Mouse (Mus musculus) megakaryocyte, adult 5-6 weeks (primary cell): ENCODE measurements around the gene Rnf13. TPM values are rescaled to one million over a fixed set of nuclear protein-coding genes. Genes with fewer than 3 reads are reported as not detected.
A peak's percentile ranks its signal among the peaks of the same experiment; 100 is the strongest.
"Not testable (repeated sequence)": the region's sequence is repeated elsewhere in the genome, so short reads cannot be mapped to it uniquely, and the experiment has no call there.

Experiments used
- ATAC-seq: 2 replicates; pipeline ENCODE4 v1.8.0; 2016; ENCODE audit warnings: mild to moderate bottlenecking, inconsistent platforms; ENCODE audit not compliant: poor library complexity, severe bottlenecking
- total RNA-seq, 2 experiments: library from RNA; stranded (forward) in 1 of 2; stranded (reverse) in 1 of 2; fragments of 153-499, 151-499 nt in 1 of 2; fragments of 221-1000, 200-1000 nt in 1 of 2; gene quantifications; 2 replicates each; pipeline versions ENCODE4 v1.2.3 to v1.2.4; 2015 to 2017

The Rnf13 gene
- total RNA-seq (2015) (117 and 127 TPM in 2 replicates), total RNA-seq (2017) (94.0 and 104 TPM in 2 replicates)

DNA sequence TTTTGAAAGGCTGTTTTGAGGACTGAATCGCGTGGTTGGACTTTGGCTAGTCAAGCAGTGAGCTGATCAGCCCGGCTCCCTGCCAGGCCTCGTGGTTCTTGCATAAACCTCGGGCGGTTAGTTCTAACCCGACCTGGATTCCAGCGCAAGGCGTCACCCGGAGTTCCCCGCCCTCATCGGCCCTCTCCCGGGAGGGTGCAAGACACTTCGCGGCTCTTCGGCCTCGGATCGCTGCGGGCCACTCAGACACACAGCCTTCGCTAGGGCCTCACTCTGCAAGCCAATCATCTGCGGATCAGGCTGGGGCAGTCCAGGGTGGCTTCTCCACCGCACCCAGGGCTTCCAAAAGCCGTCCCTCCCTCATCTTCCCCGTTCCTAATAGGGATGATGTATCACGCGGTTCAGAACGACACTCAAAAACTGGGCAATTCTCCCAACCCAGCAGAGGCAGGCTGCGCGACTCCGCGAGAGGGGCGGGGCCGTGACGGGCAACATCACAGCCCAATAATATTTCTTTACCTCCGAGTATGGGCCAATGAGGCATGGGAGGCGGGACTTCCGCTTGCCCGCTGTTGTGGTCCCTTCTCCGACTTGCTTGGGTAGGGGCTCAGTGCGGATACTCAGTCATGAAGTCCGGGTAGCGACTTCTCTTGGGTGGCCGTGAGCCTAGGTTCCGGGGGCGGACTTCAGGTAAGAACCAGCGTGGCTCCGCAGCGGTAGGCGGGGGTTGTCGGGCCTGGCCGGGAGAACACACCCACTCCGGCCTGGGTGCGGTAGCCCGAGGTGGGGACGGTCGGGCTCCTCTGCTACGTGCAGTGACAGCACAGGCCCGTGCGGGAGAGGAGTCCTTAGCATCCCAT, at the start of gene Rnf13:
Gene Rnf13 (plus strand): TSS at position 552 of the 860 bp plus-strand sequence.
- ATAC-seq, result peak; percentile 85

DNA sequence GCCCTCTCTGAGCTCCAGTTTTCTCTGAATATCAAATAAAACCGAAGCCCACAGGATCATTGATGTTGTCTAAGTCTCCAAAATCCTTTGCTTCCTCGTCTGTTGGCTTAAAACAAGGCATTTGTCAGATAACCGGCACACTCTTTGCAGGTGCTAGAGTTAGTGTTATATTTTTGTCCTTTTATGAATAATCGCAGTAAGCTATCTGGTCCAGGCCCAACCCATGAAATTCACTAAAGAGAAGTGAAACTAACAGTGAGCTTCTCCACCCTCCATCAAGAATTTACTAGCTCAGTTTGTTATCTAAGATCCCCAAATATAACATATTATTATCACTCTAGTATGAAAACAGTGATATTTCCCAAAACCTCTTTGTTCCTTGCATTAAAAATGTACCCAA, 44.1 kb upstream of the Rnf13 start:
- peak; percentile 77 for ATAC-seq

DNA sequence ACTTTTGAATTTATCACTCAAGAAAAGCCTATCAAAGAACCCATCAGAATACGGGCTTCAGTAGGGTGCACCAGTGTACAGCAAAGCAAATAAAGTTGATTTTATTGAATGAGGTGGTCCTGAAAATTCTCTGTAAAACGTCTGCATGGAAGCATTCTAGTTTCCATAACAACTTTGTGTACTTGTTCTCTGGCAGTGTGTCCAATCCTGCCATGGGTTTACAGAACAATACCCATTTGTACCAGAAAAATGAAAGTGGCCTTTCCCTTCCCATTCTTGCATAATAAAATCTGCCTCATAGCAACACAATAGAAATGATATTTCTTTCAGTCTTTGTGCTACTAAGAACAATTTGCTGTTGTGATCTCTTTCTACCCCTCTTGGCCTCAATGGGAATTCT, 43.1 kb upstream of the Rnf13 start, which contains the start of gene Ankub1:
Gene Ankub1 (minus strand): TSS at position 81 of the 400 bp plus-strand sequence.
- no peak for ATAC-seq

DNA sequence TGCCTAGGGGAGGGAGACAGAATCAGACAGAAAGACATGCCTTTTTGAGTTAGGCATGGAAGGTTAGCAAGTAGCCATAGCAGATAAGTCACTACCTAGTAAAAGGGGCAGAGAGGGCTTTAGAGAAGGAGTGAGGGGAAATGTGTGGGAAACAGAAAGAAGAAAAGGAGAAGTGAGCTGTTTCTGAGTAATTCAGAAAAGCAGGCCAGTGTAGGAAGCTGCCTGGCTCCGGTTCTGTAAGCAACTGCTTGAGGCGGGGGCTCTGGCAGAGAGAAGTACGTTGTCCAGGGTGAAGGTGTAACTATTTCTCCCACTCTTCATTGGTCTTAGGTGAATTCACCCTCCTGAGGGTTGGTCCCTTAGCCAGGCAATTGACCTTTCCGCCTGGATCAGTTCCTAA, 39.6 kb upstream of the Rnf13 start:
- peak; percentile 79 for ATAC-seq

DNA sequence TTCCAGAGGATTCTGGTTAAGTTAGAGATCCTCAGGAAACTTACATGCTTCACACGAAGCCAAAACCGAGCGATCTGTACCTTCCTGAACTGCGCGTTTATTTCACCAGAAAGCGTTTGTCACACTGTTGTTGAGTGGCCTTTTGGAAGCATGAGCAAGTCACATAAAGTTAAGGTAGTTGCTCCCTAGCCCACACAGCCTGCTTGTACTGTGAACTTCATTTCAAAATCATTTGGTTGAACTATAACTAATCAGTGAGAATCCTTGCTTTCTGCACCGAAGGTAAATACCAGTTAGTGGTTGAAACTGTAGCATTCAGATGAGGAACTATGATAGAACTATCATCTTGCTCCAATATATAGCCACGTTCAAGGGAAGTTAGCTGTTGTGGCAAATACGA, 39.1 kb upstream of the Rnf13 start:
- no peak for ATAC-seq

DNA sequence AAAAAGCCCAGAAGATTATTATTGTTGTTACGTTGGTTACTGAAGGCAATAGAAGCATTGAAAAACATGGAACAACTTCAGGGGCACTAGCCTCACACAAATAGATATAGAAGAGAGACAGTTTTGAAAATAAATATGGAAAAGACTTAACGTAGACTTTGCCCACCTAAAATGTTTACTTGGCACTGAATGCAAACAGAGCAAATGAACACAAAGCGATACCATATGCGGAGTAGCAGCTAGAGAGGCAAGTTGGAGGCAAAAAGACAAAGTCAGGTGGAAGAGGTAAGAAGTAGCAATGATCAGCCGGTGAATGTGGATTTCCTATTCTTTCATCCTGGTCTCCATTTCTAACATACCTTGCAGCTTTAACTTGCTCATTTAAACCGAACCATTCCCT, 21.7 kb upstream of the Rnf13 start:
- ATAC-seq, result no peak

DNA sequence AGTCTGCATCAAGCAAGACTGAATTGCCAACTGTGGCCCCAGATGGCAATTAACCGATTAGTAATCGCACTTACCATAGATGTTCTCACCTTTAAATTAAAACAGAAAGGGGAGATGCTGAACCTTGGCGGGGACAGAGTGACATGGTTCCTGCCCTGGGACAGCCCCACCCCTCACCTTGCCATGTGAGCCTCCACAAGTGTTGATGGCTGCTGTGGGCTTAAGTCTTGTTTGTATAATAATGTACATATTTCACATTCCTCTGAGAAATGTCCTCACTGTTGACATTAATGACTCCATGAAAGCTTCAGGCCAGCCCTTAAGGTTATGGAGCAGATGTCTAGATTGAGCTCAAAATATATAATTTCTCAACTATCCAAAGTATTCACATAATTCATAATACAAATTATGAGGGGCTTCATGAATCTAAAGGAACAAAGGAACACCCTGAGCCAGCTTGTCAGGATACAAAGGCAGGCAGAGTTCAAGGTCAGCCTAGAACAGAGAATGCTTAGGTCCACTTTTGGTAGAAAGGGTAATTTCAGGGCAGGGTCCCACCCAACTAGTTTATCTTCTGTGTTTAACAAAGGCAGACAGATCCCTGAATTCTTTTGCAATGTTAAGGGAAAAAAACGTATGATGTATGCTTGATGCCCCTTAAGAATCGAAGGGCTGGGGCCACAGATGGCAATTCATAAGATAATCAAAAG, 3.5 kb upstream of the Rnf13 start:
- ATAC-seq, result no peak

DNA sequence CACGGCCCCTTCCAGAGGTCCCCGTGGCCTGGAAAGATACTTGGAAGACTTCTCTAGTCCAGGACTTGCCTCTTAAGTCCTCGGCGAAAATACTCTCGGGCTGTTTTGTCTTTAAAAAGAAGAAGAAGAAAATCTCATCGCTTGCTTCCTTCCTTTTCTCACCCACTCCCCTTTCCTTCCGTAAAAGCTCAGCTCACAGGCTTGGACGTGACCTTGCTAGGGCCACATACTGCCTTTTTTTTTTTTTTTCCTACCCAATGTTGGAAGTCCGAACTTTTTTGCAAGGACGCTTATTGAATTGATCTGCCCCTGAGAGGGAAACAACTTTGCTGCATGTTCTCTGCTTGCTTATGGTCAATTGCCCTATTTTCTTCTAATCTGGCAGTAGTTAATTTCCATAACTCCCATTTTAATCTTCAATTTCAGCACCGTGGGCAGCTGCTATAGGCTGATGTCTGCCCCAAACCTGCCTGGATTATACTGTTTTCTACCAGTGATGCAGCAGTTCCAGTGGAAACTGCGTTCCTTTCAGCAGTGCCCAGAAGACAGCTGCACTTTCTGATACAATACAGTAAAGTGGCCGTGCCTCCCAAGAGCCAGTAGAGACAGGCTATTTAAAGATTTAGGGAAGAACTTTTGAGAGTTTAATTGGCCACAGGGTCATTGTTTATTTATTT, 695 bp downstream of the Rnf13 start:
- peak; percentile 34 for ATAC-seq

DNA sequence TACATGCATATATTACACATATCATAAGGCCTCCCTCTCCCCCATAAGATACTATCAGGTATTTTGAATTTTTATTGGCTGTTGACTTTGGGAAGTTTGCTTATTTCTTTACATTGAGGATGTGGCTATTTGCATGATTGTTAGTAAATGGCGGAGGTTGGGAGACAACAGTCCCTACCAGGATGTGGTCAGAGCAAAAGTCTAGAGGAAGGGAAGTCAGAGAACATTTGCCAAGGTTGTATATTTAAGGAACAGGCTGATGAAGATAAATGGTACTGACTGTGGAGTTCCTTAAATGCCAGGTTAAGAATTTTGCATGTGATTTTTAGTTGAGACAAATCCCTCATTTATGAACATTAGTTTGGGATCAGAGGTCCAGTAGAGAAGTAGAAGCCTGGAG, 4.0 kb downstream of the Rnf13 start:
- no peak for ATAC-seq

DNA sequence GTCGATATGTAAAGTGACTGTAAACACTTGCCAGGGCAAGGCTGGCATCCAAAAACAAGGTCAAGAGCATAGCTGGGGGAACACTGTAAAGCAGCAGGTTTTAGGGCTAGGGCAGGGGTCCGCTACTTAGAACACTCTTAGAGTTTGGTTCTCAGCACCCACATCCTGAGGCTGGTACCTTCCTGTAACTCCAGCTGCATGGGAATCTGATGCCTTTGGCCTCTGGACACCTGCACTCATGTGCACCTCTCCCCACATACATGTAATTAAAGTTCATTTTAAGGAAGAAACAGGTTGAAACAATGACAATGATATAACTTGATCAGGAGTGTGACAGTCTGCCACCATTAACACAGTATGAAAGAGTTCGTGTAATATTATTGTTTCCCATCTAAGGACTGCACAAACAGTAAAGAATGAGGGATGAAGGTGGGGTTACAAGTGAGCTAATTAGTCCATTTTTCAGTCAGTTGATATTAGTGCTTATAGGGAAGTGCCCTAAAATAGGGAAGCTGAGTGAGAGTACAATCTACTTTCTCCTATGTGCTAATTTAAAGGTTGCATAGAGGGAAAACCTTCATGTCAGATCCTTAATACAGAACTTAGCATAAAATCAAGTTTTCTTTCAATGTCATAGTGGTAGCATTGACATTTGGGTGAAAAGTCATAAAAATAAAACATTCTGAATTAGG, 12.9 kb downstream of the Rnf13 start:
- ATAC-seq, result peak; percentile 84

DNA sequence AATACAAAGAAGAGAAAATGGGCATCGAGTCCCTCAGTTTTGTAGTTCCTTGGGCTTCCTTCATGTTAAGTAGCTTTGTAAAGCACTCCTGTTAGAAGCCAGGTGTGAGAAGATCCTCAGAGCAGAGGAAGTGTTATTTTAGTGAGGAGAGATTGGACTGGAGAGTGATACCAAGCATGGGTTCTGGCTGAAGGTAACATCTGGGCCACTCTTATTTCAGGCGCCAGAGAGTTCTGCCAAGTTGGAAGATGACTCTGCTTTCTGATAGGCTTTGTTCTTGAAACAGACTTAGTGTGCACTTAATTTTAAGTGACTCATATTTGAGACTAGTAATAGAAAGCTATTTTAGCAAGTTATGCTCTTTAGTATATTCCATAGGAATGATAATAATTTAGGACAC, 41.1 kb downstream of the Rnf13 start:
- ATAC-seq, result no peak

DNA sequence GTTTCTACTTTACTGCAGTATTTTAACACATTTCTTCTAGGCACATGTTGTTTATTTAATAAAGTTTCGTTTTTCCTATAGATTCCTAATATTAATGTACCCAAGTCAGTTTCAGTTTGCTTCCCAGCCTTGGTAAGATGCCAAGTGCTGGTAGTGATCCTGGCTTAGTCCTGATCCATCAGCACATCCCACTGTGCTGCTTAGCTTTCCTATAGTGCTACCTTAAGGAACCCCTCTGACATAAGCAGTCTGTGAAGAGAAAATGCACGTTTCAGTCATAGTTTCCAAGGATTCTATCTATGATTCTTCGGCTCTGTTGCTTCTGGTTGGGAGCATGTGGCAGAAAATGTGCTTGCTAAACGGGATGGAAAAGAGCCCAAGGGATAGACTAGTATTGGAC, 52.6 kb downstream of the Rnf13 start:
- no peak for ATAC-seq

DNA sequence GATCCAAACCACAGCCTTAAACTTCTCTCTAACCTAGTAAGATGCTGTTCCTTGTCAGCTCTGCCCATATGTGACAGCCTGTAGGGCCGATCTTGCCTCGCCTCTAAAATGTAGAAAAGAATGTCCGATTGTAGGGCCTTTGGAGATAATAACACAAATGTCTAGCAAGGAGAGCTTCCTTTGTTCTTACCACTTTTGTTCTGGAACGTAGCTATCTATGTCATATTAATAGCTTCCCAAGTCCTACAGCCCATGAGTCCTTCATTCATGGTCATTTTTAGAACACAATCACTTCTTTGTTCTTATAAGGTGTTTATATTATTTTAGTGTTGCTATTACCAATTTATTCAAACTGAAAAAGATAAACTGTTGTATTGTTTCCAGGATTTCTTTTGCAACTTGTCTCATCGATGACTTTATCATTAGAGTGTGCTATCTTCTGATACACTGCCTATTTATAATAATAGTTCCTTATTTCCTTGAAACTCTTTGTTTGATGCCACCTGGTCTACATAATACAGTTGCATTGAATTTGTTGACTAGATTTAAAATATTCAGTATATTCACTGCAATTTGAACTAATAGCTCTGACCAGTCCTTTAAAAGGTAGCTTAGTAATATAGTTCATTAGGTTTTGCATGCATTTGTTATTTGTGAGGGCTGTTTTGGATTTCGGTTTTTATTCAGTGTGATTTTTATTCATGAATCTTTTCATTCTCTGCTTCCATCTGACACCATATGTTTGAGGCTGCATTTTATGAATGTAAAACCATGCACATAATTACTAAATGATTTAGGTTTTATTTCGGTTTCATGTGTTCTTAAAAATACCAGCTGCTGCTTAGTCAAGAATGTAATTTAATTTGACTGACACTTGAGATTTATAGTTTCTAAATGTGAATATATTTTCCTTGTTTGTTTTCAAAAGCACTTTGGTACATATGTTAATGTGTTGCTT, 53.4 kb downstream of the Rnf13 start:
- no peak for ATAC-seq

DNA sequence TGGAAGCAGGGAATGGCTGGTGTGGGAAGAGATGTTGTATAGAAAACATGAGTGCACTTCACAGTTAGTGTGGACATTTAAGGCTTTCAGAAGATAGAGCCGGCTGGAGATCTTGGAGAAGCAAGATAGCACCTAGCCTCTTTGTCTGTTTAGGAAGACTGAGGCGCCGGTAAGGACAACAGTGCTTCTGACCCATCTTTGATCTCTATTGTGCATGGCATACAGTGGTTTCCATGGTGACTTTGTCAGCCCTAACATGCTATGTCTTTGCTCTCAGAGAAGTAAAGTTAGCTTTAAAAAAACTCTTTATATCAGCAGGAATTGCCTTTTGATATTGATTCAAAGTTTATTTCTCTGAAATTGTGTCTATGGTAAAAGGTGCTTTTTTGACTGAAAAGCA, 55.2 kb downstream of the Rnf13 start:
- ATAC-seq, result no peak

DNA sequence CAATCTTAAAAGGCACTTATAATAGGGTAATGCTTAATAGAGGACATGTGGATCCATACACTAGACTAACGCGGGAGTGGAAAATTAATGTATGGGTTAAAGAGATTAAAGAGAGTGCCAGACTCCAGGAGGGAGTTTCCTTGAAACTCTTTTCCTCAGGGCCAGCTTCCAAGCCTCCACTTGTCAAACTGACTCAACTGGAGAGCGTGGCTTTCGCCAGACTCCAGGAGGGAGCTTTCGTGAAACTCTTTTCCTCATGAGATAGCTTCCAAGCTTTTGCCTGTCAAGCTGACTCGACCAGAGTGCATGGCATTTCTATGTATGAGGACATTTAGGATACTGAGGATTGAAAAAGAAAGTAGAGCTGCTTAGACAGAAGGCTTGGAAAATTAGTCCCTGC, 59.2 kb downstream of the Rnf13 start:
- ATAC-seq, result not testable (repeated sequence)

DNA sequence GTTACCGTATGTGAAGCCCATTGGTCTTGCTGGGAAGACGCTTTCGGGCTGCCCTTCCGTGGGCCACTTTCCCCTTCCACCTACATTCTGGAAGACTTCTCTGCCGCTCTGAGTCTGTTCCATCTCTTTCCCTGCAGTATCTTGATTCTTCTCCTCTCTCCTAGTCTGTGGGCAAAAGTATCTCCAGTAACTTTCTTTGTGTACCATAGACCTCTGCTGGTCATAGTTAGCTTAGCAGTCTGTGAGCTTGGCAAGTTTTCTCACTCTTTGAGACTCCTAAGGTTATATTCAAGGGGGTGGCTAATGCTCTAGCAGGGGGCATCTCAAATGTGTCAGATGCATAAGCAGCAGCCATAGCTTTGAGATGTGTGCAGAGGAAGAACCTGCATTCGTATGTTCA, 79.6 kb downstream of the Rnf13 start:
- peak; percentile 40; the same call in 1 of the 2 replicates for ATAC-seq

DNA sequence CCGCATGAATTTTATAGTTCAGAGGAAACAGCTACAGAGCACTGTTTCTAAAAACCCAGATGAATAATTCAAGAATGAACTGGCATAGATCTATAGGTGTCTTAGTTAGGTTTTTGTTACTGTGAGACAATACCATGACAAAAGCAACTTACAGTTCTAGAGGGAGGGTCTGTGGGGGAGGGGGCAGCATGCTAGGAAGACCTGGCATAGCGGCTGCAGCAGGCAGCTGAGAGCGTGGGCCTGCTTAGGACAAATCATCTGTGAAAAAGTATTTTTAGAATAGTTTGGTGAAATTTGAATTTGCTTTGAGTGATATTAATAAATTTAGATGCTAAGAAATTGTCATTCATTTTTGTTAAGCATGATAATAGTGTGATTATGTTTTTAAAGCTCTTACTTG, 90.0 kb downstream of the Rnf13 start:
- no peak for ATAC-seq

DNA sequence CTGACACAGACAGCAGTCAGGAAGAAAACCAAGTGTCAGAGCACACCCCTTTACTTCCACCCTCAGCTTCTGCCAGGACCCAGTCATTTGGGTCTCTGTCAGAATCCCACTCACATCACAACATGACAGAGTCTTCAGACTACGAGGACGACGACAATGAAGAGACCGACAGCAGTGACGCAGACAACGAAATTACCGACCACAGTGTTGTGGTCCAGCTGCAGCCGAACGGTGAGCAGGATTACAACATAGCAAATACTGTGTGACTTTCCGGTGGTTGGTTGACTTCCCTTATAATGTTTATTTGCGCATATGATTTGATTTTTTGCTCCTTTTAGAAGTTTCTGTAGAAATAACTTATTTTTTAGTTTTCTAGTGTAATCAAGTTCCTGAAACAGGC, 97.7 kb downstream of the Rnf13 start:
- ATAC-seq, result peak; percentile 62

DNA sequence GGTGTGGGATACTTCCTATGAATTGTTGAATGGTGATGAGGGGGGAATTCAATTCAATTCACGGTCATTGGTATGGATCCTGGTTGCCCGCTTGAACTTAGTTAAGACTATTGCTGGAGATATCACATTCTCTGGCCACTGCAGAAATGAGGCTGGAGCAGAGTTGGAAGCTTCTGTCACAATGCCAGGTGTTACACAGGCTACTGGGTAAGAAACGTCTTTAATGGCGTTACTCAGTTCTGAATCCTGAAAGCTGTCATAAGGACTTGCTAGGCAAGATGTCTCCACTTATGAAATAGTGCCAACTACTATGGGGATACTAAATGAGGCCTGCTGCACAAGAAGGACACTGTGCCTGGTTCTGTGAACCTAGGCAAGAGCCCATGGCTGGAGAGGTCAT, 101.0 kb downstream of the Rnf13 start:
- ATAC-seq, result no peak

DNA sequence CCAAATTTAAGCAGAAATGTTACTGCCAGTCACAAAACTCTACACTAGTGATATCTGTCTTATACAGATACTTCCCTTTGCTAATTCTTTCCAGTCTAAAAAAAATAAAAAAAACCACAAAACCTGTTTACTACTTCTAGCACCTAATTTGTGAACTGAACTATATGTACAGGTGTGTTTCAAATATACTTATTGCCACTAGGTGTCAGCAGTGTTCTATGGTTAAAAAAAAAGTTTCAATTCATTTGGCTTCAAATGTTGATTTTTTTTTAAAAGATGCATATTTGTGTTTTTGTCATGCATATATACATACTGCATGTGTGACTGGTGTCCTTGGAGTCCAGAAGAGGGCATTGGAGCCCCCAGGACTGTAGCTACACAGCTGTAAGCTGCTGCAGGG, 107.9 kb downstream of the Rnf13 start:
- ATAC-seq, result no peak
